Mouse (Mus musculus): ENCODE measurements around the gene Bahcc1. TPM values are rescaled to one million over a fixed set of nuclear protein-coding genes. Genes with fewer than 3 reads are reported as not detected.

Bahcc1 gene
- 16.8 and 18.8 TPM in 2 replicates for polyA plus RNA-seq (2016; fragmentation: Nextera tagmentation; extraction: Ambion mirVana)

GRCm38 (mm10) chr11:120232230-120233097 lies at the start of gene Bahcc1:
Gene Bahcc1, plus strand, starts transcription at chr11:120232947.
- H3K4me3 ChIP-seq: peak within 1 kb of the TSS; percentile 61
- WGBS: 3% methylated on average over 36 of the region's 36 CpGs
- peak within 1 kb of the TSS; percentile 98 for H3K4me2 ChIP-seq (replicated peaks)
- peaks cover 35% of the 10 kb centered on the region for H3K4me1 ChIP-seq
- peak within 1 kb of the TSS; percentile 92 for H3K27ac ChIP-seq
- 0 out of 2 replicates have a peak, but pooled peaks cover 6% of the 10 kb centered on the region for H3K36me3 ChIP-seq
- peak; percentile 92 for ATAC-seq (ENCODE audit: insufficient number of reproducible peaks, insufficient read depth, low FRiP score, low TSS enrichment)
- peak within 1 kb of the TSS; percentile 100 for H3K9ac ChIP-seq
- H3K9me3 ChIP-seq: no peaks in the 10 kb centered on the region
- H3K27me3 ChIP-seq: no peaks in the 10 kb centered on the region

- Histone ChIP-seq H3K4me1 (peaks cover 54% of the 10 kb centered on the region), H3K9ac (no peak overlapping the region), H3K27ac (peak overlapping the region; percentile 91), H3K9me3 (no peaks in the 10 kb centered on the region), H3K4me2 (replicated peaks) (no peak overlapping the region), H3K27me3 (no peaks in the 10 kb centered on the region), H3K4me3 (no peak overlapping the region), H3K36me3 (no peaks in the 10 kb centered on the region)
- ATAC-seq (ENCODE audit: insufficient number of reproducible peaks, insufficient read depth, low FRiP score, low TSS enrichment): no peak
- WGBS: 41% methylated on average over 1 of the region's 1 CpGs
Measured at GRCm38 (mm10) chr11:120183180-120183579, 49.6 kb upstream of the Bahcc1 start.

GRCm38 (mm10) chr11:120183708-120184107 lies 49.0 kb upstream of the Bahcc1 start:
- H3K27me3 ChIP-seq: no peaks in the 10 kb centered on the region
- peaks cover 54% of the 10 kb centered on the region for H3K4me1 ChIP-seq
- H3K36me3 ChIP-seq: no peaks in the 10 kb centered on the region
- ATAC-seq (ENCODE audit: insufficient number of reproducible peaks, insufficient read depth, low FRiP score, low TSS enrichment): no peak
- WGBS: 17% methylated on average over 11 of the region's 11 CpGs
- peak overlapping the region; percentile 96 for H3K9ac ChIP-seq
- H3K27ac ChIP-seq: peak overlapping the region; percentile 91
- H3K4me2 ChIP-seq (replicated peaks): peak overlapping the region; percentile 96
- no peak overlapping the region for H3K4me3 ChIP-seq
- H3K9me3 ChIP-seq: no peaks in the 10 kb centered on the region

GRCm38 (mm10) chr11:120184371-120185315 lies 48.1 kb upstream of the Bahcc1 start:
- ATAC-seq (ENCODE audit: insufficient number of reproducible peaks, insufficient read depth, low FRiP score, low TSS enrichment): 0 out of 2 replicates have a peak, but pooled peaks have one; percentile 11
- Histone ChIP-seq H3K9me3 (no peaks in the 10 kb centered on the region), H3K9ac (peak overlapping the region; percentile 96), H3K27me3 (no peaks in the 10 kb centered on the region), H3K36me3 (no peaks in the 10 kb centered on the region), H3K27ac (peak overlapping the region; percentile 91), H3K4me1 (peaks cover 49% of the 10 kb centered on the region), H3K4me3 (peak overlapping the region; percentile 67), H3K4me2 (replicated peaks) (peak overlapping the region; percentile 96)
- WGBS: 3% methylated on average over 16 of the region's 16 CpGs

GRCm38 (mm10) chr11:120185316-120186141 lies 47.2 kb upstream of the Bahcc1 start:
- H3K4me2 ChIP-seq (replicated peaks): peak overlapping the region; percentile 96
- 2% methylated on average over 54 of the region's 54 CpGs for WGBS
- peak overlapping the region; percentile 96 for H3K9ac ChIP-seq
- peak overlapping the region; percentile 91 for H3K27ac ChIP-seq
- no peaks in the 10 kb centered on the region for H3K27me3 ChIP-seq
- ATAC-seq (ENCODE audit: insufficient number of reproducible peaks, insufficient read depth, low FRiP score, low TSS enrichment): no peak
- no peaks in the 10 kb centered on the region for H3K9me3 ChIP-seq
- no peaks in the 10 kb centered on the region for H3K36me3 ChIP-seq
- peak overlapping the region; percentile 67 for H3K4me3 ChIP-seq
- peaks cover 52% of the 10 kb centered on the region for H3K4me1 ChIP-seq

GRCm38 (mm10) chr11:120186145-120186740 lies 46.5 kb upstream of the Bahcc1 start:
- H3K36me3 ChIP-seq: no peaks in the 10 kb centered on the region
- 2% methylated on average over 18 of the region's 18 CpGs for WGBS
- H3K27ac ChIP-seq: peak overlapping the region; percentile 91
- no peaks in the 10 kb centered on the region for H3K9me3 ChIP-seq
- no peaks in the 10 kb centered on the region for H3K27me3 ChIP-seq
- peak overlapping the region; percentile 96 for H3K4me2 ChIP-seq (replicated peaks)
- peak overlapping the region; percentile 67 for H3K4me3 ChIP-seq
- peaks cover 59% of the 10 kb centered on the region for H3K4me1 ChIP-seq
- ATAC-seq (ENCODE audit: insufficient number of reproducible peaks, insufficient read depth, low FRiP score, low TSS enrichment): no peak
- H3K9ac ChIP-seq: peak overlapping the region; percentile 96

- H3K9me3 ChIP-seq: no peaks in the 10 kb centered on the region
- ATAC-seq (ENCODE audit: insufficient number of reproducible peaks, insufficient read depth, low FRiP score, low TSS enrichment): no peak
- H3K27me3 ChIP-seq: no peaks in the 10 kb centered on the region
- peak overlapping the region; percentile 91 for H3K27ac ChIP-seq
- H3K36me3 ChIP-seq: no peaks in the 10 kb centered on the region
- peak overlapping the region; percentile 67 for H3K4me3 ChIP-seq
- peak overlapping the region; percentile 96 for H3K4me2 ChIP-seq (replicated peaks)
- peak overlapping the region; percentile 96 for H3K9ac ChIP-seq
- under 1% methylated on average over 20 of the region's 20 CpGs for WGBS
- peaks cover 63% of the 10 kb centered on the region for H3K4me1 ChIP-seq
Measured at GRCm38 (mm10) chr11:120186821-120187235, 45.9 kb upstream of the Bahcc1 start.

GRCm38 (mm10) chr11:120187236-120188101 lies 45.3 kb upstream of the Bahcc1 start:
- peak overlapping the region; percentile 96 for H3K4me2 ChIP-seq (replicated peaks)
- H3K27me3 ChIP-seq: no peaks in the 10 kb centered on the region
- under 1% methylated on average over 43 of the region's 43 CpGs for WGBS
- no peaks in the 10 kb centered on the region for H3K36me3 ChIP-seq
- H3K4me3 ChIP-seq: peak overlapping the region; percentile 67
- H3K27ac ChIP-seq: peak overlapping the region; percentile 91
- ATAC-seq (ENCODE audit: insufficient number of reproducible peaks, insufficient read depth, low FRiP score, low TSS enrichment): no peak
- peaks cover 57% of the 10 kb centered on the region for H3K4me1 ChIP-seq
- no peaks in the 10 kb centered on the region for H3K9me3 ChIP-seq
- peak overlapping the region; percentile 96 for H3K9ac ChIP-seq

- Histone ChIP-seq H3K36me3 (no peaks in the 10 kb centered on the region), H3K9me3 (no peaks in the 10 kb centered on the region), H3K4me3 (peak overlapping the region; percentile 67), H3K9ac (peak overlapping the region; percentile 96), H3K4me1 (peaks cover 52% of the 10 kb centered on the region), H3K4me2 (replicated peaks) (peak overlapping the region; percentile 96), H3K27me3 (no peaks in the 10 kb centered on the region), H3K27ac (peak overlapping the region; percentile 97)
- no peak for ATAC-seq (ENCODE audit: insufficient number of reproducible peaks, insufficient read depth, low FRiP score, low TSS enrichment)
- WGBS: under 1% methylated on average over 24 of the region's 24 CpGs
Measured at GRCm38 (mm10) chr11:120188102-120188480, 44.7 kb upstream of the Bahcc1 start.
